Mouse (Mus musculus) ovary, postnatal 10 days (tissue): ENCODE results near the gene Ovol3.
"Not testable (repeated sequence)": the region's sequence is repeated elsewhere in the genome, so short reads cannot be mapped to it uniquely, and the experiment has no call there.

Experiments used
- DNase-seq: peaks from one replicate; pipeline ENCODE4 v3.0.0; 2022; ENCODE audit warnings: low spot score

Ovol3 gene

GRCm38 (mm10) chr7:30235625-30236024, at the start of gene Ovol3:
Gene Ovol3 (minus strand): TSS chr7:30235725.
- DNase-seq: no peak

DNA sequence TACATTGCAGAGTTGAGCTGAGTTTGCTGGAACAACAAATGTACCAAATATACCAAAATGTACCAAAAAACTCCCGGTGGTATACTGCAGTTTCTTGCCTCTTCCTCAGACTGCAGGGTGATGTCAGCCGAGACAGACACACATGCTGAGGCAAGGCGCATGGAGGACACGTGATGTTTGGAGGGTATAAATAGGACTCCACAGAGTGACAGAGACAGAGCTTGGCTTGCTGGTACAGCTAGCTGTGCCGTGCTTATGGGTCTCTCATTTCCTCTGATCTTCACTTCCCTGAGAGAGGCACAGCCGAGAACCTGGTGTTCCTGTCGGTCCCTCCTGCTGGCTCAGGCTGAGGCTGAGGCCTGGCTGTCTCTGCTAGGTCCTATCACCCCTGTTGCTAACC, 47.2 kb upstream of the Ovol3 start:
- DNase-seq: no peak

DNA sequence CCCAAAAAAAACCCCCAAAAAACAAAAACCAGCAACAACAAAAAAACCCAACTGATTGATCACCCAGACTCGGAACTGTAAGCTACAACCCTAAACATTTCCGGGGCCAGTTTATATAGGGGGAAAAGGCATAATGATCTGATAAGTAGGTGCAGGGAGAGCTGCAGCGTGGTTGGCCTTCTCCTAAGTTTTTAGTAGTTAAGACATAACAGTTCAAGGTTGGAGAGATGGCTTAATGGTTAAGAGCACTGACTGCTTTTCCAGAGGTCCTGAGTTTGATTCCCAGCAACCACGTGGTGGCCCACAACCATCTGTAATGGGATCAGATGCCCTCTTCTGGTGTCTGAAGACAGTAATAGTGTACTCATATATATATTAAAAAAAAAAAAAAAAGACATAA, 46.0 kb upstream of the Ovol3 start:
- DNase-seq: no peak

DNA sequence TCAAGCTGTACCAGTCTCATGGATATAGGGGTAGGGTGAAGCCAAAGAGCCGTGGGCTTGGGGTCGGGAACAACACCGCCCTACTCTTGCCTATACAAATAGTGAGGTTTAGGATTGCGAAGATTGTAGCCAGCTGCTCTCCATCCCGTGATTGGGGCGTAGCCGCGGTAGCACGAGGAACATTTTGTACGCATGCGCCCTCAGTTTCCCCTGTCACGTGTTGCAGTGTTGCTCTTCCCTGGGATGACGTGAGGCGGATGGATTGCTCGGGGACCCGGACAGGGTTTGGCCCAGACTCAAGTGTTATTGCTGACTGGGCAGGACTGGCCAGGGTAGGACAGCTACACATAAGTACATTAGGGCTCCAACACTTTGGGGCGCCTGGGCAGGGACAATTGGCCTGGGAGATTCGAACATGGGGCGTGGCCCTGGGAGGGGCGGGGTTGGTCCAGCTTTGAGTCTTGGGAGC, 45.2 kb upstream of the Ovol3 start:
- peak; percentile 67 for DNase-seq

DNA sequence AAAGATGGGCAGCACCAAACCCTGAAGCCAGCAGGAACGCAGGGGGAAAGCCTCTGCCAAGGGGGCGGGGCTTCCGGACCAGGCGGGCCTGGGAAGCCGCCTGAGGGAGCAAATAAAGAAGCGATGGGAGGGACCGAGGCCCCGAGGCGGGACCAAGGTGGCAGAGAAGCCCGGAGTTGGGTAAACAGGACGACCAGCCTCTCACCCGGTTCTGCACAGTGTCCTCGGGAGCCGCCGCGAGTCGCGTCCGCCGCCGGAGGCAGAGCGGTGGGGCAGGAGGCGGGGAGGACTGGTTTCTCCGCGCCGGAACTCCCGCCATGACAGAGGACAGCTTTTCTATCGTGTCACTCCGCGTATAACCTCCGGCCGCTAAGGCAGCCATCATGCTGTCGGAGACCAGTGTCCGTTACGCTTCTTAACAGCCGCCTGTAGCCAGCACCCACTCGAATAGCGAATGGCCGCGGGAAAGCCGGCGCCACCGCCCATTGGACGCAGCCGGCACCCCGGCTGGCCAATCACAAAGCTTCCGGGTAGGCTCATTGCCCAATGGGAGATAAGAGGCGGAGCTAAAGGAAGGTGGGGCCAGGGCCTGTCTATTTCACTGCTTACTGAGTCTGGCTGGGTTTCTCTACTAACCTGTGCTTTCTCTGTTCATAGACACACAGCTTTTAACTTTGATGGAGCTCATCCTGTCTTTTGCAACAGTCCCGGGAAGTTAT, 44.6 kb upstream of the Ovol3 start, which contains the start of the genes Thap8 and Wdr62:
Gene Thap8 (plus strand): TSS at position 144 of the 719 bp plus-strand sequence.
Gene Wdr62 (minus strand): TSS at position 469 of the 719 bp plus-strand sequence.
- DNase-seq: peak; percentile 75

- DNase-seq: no peak
Measured at GRCm38 (mm10) chr7:30279536-30279935, 44.0 kb upstream of the Ovol3 start.

DNA sequence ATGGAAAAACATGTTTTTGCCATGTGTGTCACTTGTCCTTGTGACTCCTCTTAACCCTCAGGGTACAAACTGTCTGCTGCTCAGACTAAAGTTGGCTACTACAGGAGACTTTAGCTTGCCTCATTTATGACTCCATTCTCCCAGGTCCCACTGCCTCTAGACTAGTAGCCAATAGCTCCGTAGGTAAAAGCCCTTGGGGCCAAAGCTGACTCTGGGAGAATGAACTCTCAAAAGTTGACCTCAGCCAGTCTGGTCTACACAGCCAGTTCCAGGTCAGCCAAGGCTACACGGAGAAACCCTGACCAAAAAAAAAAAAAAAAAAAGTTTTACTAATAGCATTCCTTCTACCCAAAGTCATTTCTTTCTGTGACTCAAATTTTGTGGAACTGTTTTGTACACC, 43.4 kb upstream of the Ovol3 start:
- DNase-seq: no peak

DNA sequence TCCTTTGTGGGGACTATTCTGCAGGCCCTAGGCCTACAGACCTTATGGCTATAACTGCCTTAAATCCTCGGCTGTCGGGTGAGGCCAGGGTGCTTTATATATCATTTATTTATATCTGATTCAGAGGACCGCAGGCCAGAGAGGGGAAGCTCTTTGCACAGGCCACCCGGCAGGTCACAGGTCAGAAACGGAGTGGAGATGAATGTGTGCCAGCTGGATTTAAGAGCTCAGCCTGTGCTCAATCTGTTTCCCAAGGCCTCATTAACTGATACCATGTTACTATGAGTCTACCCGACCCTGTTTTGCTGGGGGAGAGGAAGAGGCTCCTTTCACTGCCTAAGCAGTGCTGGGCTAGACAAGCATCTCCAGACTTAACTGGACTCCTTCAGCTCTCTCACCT, 38.9 kb upstream of the Ovol3 start:
- DNase-seq: no peak

DNA sequence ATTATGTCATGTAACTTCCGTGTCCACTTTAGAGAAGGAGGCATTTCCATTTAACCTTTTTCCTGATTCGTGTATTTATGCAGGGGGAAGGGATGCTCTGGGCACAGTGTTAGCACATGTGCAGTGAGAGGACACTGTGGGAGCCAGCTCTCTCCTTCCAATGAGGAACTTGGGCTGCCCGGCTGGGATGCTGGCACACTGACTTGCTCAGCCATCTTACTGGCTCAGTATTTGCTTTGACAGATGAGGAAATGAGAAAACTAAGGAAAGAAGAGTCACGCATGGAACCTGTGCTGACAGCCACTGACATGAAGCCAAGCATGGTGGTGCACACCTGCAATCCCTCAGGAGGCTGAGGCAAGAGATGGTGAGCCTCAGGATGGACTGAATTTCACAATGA, 34.1 kb upstream of the Ovol3 start:
- DNase-seq: no peak

- no peak for DNase-seq
Measured at GRCm38 (mm10) chr7:30266780-30267179, 31.3 kb upstream of the Ovol3 start.

DNA sequence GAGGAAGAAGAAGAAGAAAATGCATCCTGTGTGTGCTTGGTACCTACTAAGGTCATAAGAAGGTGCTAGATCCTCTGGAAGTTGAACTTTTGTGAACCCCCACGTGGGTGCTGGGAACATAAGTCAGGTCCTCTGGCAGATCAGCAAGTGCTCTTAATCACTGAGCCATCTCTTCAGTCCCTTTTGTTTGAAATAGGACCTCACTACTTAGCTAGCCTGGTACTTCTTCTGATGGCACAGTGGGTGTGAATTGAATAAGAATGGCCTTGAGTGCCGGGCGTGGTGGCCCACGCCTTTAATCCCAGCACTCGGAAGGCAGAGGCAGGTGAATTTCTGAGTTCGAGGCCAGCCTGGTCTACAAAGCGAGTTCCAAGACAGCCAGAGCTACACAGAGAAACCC, 30.4 kb upstream of the Ovol3 start:
- DNase-seq: no peak

GRCm38 (mm10) chr7:30265531-30265930, 30.0 kb upstream of the Ovol3 start:
- no peak for DNase-seq

DNA sequence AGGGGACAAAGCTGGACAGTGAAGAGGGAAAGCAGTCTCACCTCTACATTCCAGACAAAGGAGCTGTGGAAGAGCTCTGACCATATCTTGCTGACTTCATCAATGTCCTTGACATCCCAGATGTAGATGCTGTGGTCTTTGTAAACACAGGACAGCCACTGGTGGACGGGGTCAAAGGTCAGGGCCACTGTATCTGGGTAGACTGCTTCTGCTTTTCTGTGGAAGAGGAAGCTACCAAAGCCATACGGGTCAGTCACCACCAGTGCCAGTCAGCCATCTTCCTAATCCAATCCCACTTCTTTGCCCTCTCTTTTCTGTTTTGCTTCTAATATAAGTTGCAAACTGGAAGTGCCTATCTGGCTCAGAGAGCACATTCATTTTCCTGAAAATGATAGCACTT, 29.5 kb upstream of the Ovol3 start:
- no peak for DNase-seq

GRCm38 (mm10) chr7:30251956-30252954, 16.7 kb upstream of the Ovol3 start:
- DNase-seq: no peak

GRCm38 (mm10) chr7:30237374-30237773, 1.8 kb upstream of the Ovol3 start:
- DNase-seq: not testable (repeated sequence)

DNA sequence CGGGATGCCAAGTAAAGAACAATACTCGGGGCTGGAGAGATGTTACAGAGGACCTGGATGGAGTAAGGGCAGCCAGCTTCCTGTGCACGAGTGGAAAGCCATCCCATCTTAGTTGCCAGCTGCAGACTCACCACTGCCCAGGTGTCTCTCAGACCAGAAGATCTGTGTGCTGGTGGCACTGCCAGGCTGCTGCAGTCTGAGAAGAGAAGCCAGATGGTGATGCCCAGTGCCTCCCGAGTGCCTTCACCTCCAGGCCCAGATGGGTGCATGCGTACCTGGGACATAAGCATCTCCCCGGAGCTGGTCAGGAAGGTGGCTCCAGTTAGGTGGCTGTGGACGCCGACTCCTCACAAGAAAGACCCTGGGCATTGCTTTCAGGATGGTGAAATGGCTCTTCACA, 434 bp downstream of the Ovol3 start:
- no peak for DNase-seq

GRCm38 (mm10) chr7:30234276-30234858, 1.2 kb downstream of the Ovol3 start:
- no peak for DNase-seq

GRCm38 (mm10) chr7:30233387-30233786, 2.1 kb downstream of the Ovol3 start:
- DNase-seq: no peak

GRCm38 (mm10) chr7:30232631-30233148, 2.8 kb downstream of the Ovol3 start:
- no peak for DNase-seq

DNA sequence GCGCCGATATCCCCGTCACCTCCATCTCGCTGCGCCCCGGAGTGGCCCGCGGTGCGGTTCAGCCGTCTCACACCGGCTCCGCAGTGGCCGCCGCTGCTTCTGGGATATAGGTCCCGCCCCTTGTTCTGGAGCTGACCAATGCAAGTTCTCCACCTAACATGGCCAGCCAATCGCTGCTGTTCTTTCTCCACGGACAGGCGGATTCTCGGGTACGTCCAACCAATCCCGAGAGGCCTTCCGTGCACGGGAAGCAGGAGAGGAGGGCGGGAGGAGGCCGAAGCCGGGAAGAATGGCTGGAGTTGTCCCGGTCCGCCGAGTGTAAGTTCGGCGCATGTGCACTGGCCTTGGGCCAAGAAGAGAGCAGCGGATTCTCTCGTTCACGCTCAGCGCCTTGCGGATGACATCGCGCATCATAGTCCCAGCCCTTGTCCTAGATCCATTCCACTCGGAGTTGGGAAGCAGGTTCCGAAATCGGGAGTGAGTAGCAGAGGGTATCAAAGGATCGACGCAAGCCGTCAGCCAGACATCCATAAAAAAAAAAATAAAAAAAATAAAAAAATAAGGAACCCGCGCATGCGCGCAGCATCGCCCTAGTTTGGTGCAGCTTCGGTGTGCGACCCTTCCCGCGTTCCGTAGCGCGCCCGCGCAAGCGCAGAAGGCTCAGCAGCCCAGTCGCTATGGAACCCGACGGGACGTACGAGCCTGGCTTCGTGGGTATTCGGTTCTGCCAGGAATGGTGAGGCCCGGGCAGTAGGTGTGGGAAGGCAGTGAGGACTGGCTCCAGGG, 3.7 kb downstream of the Ovol3 start, which contains the start of the genes Polr2i and Tbcb:
Gene Polr2i (plus strand): TSS at position 280 of the 786 bp plus-strand sequence.
Gene Tbcb (minus strand): TSS at position 604 of the 786 bp plus-strand sequence.
- peak; percentile 95 for DNase-seq

GRCm38 (mm10) chr7:30231328-30231668, 4.2 kb downstream of the Ovol3 start:
- no peak for DNase-seq
